Mouse (Mus musculus) heart, adult 2 months (tissue): ENCODE results near the gene Mxra7.

ENCODE experiments used
- CTCF ChIP-seq: fragments of 200-600 bp; IDR thresholded peaks from 2 replicates; pipeline ENCODE4 v1.8.1; 2022; ENCODE audit warnings: antibody characterized with exemption, mild to moderate bottlenecking, moderate library complexity
- EP300 ChIP-seq: fragments of 200-500 bp; IDR thresholded peaks from 2 replicates; pipeline ENCODE4 v1.6.1; 2011; ENCODE audit warnings: low read depth, low read length, control low read depth; ENCODE audit not compliant: insufficient read depth
- POLR2A ChIP-seq: fragments of 200-500 bp; IDR thresholded peaks from 2 replicates; pipeline ENCODE4 v1.6.1; 2011; ENCODE audit warnings: mild to moderate bottlenecking, low read depth, low read length, control low read depth; ENCODE audit not compliant: insufficient read depth

- TF ChIP-seq EP300 (peak; percentile 60; the same call in 1 of the 2 replicates), CTCF (no peak), POLR2A (no peak)
These were observed 11.1 kb downstream of the Mxra7 start for GRCm38 (mm10) chr11:116816769-116817168.
